Mouse (Mus musculus) midbrain, embryonic 14.5 days (tissue): ENCODE results near the gene Arid3a. TPM values are rescaled to one million over a fixed set of nuclear protein-coding genes. Genes with fewer than 3 reads are reported as not detected.

Experiments
- ATAC-seq: fragments of 200-750 bp; cut with Nextera tagmentation; 2 replicates; pipeline ENCODE4 v1.8.0; 2017; ENCODE audit warnings: moderate number of reproducible peaks, moderate library complexity; ENCODE audit not compliant: low FRiP score, low TSS enrichment
- DNase-seq: peaks from one replicate; pipeline ENCODE4 v3.0.0-alpha.2; 2015
- H3K27ac ChIP-seq: fragments of 300-500 bp; sonication (generic); replicated peaks from 2 replicates; pipeline ENCODE4 v1.5.1; 2014; ENCODE audit warnings: mild to moderate bottlenecking, low read depth, low read length, moderate library complexity
- H3K27me3 ChIP-seq: fragments of 300-500 bp; sonication (generic); 2 replicates; pipeline ENCODE4 v1.6.1; 2014; ENCODE audit warnings: low read length, control low read depth, mixed read lengths; ENCODE audit not compliant: control insufficient read depth, insufficient read depth
- H3K36me3 ChIP-seq: fragments of 300-500 bp; sonication (generic); 2 replicates; pipeline ENCODE4 v1.6.1; 2014; ENCODE audit warnings: low read length, control low read depth; ENCODE audit not compliant: control insufficient read depth, insufficient read depth
- H3K4me1 ChIP-seq: fragments of 300-500 bp; sonication (generic); 2 replicates; pipeline ENCODE4 v1.6.1; 2014; ENCODE audit warnings: mild to moderate bottlenecking, antibody characterized with exemption, low read length, control low read depth; ENCODE audit not compliant: control insufficient read depth, insufficient read depth
- H3K4me2 ChIP-seq: fragments of 300-500 bp; sonication (generic); 2 replicates; pipeline ENCODE4 v1.6.1; 2014; ENCODE audit warnings: mild to moderate bottlenecking, low read length, moderate library complexity
- H3K4me3 ChIP-seq: fragments of 300-500 bp; sonication (generic); replicated peaks from 2 replicates; pipeline ENCODE4 v1.5.1; 2014; ENCODE audit warnings: low read depth, low read length
- H3K9ac ChIP-seq: fragments of 300-500 bp; sonication (generic); replicated peaks from 2 replicates; pipeline ENCODE4 v1.6.1; 2014; ENCODE audit warnings: mild to moderate bottlenecking, low read length, moderate library complexity
- H3K9me3 ChIP-seq: fragments of 300-500 bp; sonication (generic); 2 replicates; pipeline ENCODE4 v1.6.1; 2016; ENCODE audit warnings: low read length, control low read depth, mixed read lengths; ENCODE audit not compliant: control insufficient read depth
- WGBS: fragments of 180-500 bp; shearing (Covaris S2); extraction: QIAGEN DNeasy Blood & Tissue Kit; methylation state at CpG from one replicate; pipeline ENCODE4 v1.1.7; 2014; 5-methylcytosine and 5-hydroxymethylcytosine counted together
- polyA plus RNA-seq: library from polyadenylated mRNA; unstranded; fragments of >200 nt; fragmentation: Nextera tagmentation; extraction: Ambion mirVana; gene quantifications from 2 replicates; pipeline ENCODE4 v1.2.1, GENCODE M21; 2014

The Arid3a gene
- polyA plus RNA-seq, 1 experiment from 2014 or later, result 2.4 TPM

- WGBS, result 12% methylated on average over 3 of the region's 3 CpGs
- no peaks in the 10 kb centered on the region; the same call in 1 of the 2 replicates for H3K4me1 ChIP-seq
- H3K4me2 ChIP-seq, result no peak overlapping the region
- no peak for DNase-seq
- no peak for ATAC-seq
- H3K36me3 ChIP-seq, result peaks cover 48% of the 10 kb centered on the region
- no peak overlapping the region for H3K27ac ChIP-seq
- H3K9ac ChIP-seq, result no peak overlapping the region
- H3K27me3 ChIP-seq, result peaks cover 31% of the 10 kb centered on the region; the same call in 1 of the 2 replicates
- H3K4me3 ChIP-seq, result no peak overlapping the region
- H3K9me3 ChIP-seq, result no peaks in the 10 kb centered on the region
Observed at GRCm38 (mm10) chr10:79969124-79969568, 42.3 kb downstream of the Arid3a start.

GRCm38 (mm10) chr10:79970415-79971182, 43.8 kb downstream of the Arid3a start, which contains the start of gene Grin3b:
Grin3b (plus strand) TSS chr10:79970715.
- peaks cover 42% of the 10 kb centered on the region for H3K36me3 ChIP-seq
- no peaks in the 10 kb centered on the region; the same call in 1 of the 2 replicates for H3K4me1 ChIP-seq
- no peak for DNase-seq
- H3K4me2 ChIP-seq, result peak within 1 kb of the TSS; percentile 48
- H3K27ac ChIP-seq, result no peak within 1 kb of the TSS
- H3K27me3 ChIP-seq, result peaks cover 31% of the 10 kb centered on the region; the same call in 1 of the 2 replicates
- H3K4me3 ChIP-seq, result peak within 1 kb of the TSS; percentile 22
- no peaks in the 10 kb centered on the region for H3K9me3 ChIP-seq
- ATAC-seq, result no peak
- H3K9ac ChIP-seq, result 0 out of 2 replicates have a peak within 1 kb of the TSS, but pooled peaks have one; percentile 6
- WGBS, result 8% methylated on average over 47 of the region's 47 CpGs

GRCm38 (mm10) chr10:79971183-79971497, 44.3 kb downstream of the Arid3a start:
- Histone ChIP-seq H3K4me3 (peak overlapping the region; percentile 22), H3K9me3 (no peaks in the 10 kb centered on the region), H3K4me2 (peak overlapping the region; percentile 48), H3K4me1 (no peaks in the 10 kb centered on the region; the same call in 1 of the 2 replicates), H3K27me3 (peaks cover 31% of the 10 kb centered on the region; the same call in 1 of the 2 replicates), H3K36me3 (peaks cover 42% of the 10 kb centered on the region), H3K27ac (no peak overlapping the region), H3K9ac (0 out of 2 replicates have a peak overlapping the region, but pooled peaks have one; percentile 6)
- WGBS, result 4% methylated on average over 21 of the region's 21 CpGs
- no peak for ATAC-seq
- no peak for DNase-seq

- WGBS, result 69% methylated on average over 14 of the region's 14 CpGs
- H3K36me3 ChIP-seq, result peaks cover 42% of the 10 kb centered on the region
- H3K4me1 ChIP-seq, result no peaks in the 10 kb centered on the region; the same call in 1 of the 2 replicates
Observed at GRCm38 (mm10) chr10:79972831-79973230, 46.0 kb downstream of the Arid3a start.

GRCm38 (mm10) chr10:79974087-79974486, 47.2 kb downstream of the Arid3a start:
- DNase-seq, result no peak
- Histone ChIP-seq H3K4me2 (no peak overlapping the region), H3K9ac (no peak overlapping the region), H3K4me1 (no peaks in the 10 kb centered on the region; the same call in 1 of the 2 replicates), H3K4me3 (no peak overlapping the region), H3K9me3 (no peaks in the 10 kb centered on the region), H3K36me3 (peaks cover 49% of the 10 kb centered on the region), H3K27ac (no peak overlapping the region), H3K27me3 (peaks cover 28% of the 10 kb centered on the region; the same call in 1 of the 2 replicates)
- ATAC-seq, result no peak
- WGBS, result 88% methylated on average over 21 of the region's 21 CpGs

More at GRCm38 (mm10) chr10:79972831-79973230, 46.0 kb downstream of the Arid3a start:
- no peaks in the 10 kb centered on the region for H3K9me3 ChIP-seq
- H3K4me3 ChIP-seq, result no peak overlapping the region
- no peak overlapping the region for H3K27ac ChIP-seq
- no peak overlapping the region for H3K4me2 ChIP-seq
- ATAC-seq, result no peak
- H3K27me3 ChIP-seq, result peaks cover 31% of the 10 kb centered on the region; the same call in 1 of the 2 replicates
- DNase-seq, result no peak
- H3K9ac ChIP-seq, result no peak overlapping the region

DNA sequence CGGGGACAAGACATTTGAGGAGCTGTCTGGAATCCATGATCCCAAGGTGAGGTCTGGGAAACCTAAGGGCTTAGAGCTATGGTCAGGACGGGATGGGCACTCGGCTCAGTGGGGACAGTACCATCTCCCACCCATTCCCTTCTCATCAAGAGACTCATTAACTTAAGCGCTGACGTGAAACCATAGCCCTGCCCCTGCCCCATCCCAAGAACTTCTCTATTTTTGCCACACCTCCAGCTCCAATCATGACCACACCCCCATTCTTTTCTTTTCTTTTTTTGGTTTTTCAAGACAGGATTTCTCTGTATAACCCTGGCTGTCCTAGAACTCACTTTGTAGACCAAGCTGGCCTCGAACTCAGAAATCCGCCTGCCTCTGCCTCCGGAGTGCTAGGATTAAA, 47.8 kb downstream of the Arid3a start:
- H3K4me1 ChIP-seq, result no peaks in the 10 kb centered on the region; the same call in 1 of the 2 replicates
- no peak overlapping the region for H3K4me2 ChIP-seq
- H3K9me3 ChIP-seq, result no peaks in the 10 kb centered on the region
- no peak overlapping the region for H3K4me3 ChIP-seq
- no peak overlapping the region for H3K9ac ChIP-seq
- peaks cover 25% of the 10 kb centered on the region; the same call in 1 of the 2 replicates for H3K27me3 ChIP-seq
- WGBS, result 88% methylated on average over 8 of the region's 8 CpGs
- no peak overlapping the region for H3K27ac ChIP-seq
- DNase-seq (no peak), ATAC-seq (no peak)
- H3K36me3 ChIP-seq, result peaks cover 53% of the 10 kb centered on the region

GRCm38 (mm10) chr10:79976071-79976721, 49.4 kb downstream of the Arid3a start:
- DNase-seq, result no peak
- peaks cover 53% of the 10 kb centered on the region for H3K36me3 ChIP-seq
- H3K9me3 ChIP-seq, result no peaks in the 10 kb centered on the region
- H3K9ac ChIP-seq, result no peak overlapping the region
- H3K4me2 ChIP-seq, result no peak overlapping the region
- WGBS, result 84% methylated on average over 28 of the region's 28 CpGs
- H3K4me3 ChIP-seq, result no peak overlapping the region
- no peak overlapping the region for H3K27ac ChIP-seq
- peaks cover 10% of the 10 kb centered on the region; the same call in 1 of the 2 replicates for H3K27me3 ChIP-seq
- H3K4me1 ChIP-seq, result no peaks in the 10 kb centered on the region
- no peak for ATAC-seq

- WGBS, result 68% methylated on average over 36 of the region's 36 CpGs
- DNase-seq, result no peak
- H3K4me2 ChIP-seq, result no peak overlapping the region
- H3K4me1 ChIP-seq, result no peaks in the 10 kb centered on the region; the same call in 1 of the 2 replicates
- peaks cover 5% of the 10 kb centered on the region; the same call in 1 of the 2 replicates for H3K27me3 ChIP-seq
- H3K9me3 ChIP-seq, result no peaks in the 10 kb centered on the region
- H3K27ac ChIP-seq, result no peak overlapping the region
- H3K9ac ChIP-seq, result no peak overlapping the region
- H3K4me3 ChIP-seq, result no peak overlapping the region
- no peak for ATAC-seq
- H3K36me3 ChIP-seq, result peaks cover 53% of the 10 kb centered on the region
Observed at GRCm38 (mm10) chr10:79976722-79977107, 49.9 kb downstream of the Arid3a start.
